Mouse (Mus musculus) induced T-regulatory cell, adult 2 months (primary cell): Measurements from ENCODE around the gene Zfp740.
A peak's percentile ranks its signal among the peaks of the same experiment; 100 is the strongest.

Experiments used
- DNase-seq: peaks from one replicate; pipeline ENCODE4 v3.0.0-alpha.2; 2012; ENCODE audit warnings: low read depth

Gene Zfp740

DNA sequence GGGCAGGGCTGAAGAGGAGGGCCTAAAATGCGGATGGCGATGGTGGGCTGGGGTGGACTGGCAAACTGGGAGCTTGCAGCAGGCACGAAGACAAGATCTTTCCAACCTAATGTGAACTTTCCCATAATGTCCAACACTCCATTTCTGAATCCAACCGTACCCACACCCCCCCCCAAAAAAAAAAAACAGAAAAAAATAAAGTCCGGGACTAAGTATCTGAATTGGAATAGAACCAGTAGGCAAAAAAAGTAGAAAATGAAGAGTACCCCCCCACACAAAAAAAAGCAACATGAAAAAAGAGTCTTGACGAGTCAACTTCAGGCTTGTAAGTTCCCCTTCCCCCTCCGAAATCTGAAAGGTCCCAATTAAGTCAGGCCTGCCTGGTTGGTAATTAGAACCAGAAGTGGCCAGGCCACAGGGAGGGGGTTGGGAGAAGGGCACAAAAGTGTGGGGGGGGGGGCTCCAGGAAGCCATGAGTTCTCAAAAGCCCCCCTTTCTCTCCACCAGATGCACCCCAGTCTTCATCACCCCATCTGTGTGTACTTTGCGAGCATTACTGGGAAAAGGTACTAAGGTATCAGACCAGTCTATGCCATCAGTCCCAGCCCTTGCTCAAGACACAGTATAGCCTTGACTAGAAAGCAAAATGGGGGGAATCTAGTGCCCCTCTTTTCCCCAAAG lies 45.2 kb downstream of the Zfp740 start:
- no peak for DNase-seq

DNA sequence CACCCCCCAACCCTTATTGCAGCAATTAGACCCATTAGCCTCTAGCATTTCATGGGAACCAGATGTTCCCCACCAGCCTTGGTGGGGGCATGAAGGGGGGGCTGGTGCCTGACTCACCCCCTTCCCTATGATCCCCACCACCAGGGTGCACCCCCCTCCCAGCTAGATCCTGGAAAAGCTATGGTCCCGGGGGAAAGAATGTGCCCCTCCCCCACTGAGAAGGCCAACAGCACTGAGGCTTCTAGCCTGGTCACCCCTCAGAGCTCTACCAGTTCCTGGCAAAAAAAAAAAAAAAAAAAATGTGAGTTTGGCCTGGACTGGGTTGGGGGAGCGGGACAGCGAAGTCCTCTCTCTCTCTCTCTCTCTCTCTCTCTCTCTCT lies 45.8 kb downstream of the Zfp740 start:
- DNase-seq = no peak

DNA sequence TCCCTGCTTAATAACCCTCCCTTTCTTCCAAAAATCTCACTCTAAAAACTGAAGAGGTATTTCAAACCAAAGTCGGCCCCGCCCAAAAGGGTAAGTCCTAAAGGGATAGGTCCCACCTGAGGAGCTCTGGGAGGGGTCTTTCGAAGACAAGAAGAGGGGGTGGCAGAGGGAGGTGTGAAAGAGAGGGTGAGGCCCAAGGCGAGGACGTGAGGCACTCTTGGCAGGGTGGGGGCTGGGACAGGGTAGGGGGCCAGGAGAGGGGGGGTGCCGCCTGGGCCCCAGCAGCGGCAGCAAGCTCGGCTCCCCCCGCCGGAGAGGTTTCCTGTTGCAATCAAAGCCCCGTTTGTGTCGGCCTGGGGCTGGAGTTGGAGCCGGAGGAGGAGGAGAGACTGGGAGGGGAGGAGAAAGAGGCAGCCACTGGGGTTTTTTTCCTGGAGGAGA lies 46.2 kb downstream of the Zfp740 start:
- no peak for DNase-seq

DNA sequence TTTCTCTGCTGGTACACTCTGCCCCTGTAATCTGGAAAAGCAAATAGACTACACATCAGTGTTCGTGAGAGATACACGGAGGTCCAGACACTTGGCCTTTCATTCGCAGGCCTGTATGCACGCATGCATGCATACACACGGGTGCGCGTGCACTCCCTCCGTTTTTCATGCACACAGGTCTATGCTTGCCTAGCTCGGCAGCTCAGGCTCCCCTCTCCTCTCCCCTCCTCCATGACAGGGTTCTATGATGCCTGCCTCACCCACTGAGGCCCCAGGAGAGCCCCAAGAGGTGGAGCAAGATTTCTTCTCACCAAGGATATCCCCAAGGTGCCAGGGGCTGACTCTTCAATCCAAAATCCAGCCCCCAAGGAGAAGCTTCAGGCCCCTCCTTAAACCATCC lies 46.9 kb downstream of the Zfp740 start:
- DNase-seq = no peak

DNA sequence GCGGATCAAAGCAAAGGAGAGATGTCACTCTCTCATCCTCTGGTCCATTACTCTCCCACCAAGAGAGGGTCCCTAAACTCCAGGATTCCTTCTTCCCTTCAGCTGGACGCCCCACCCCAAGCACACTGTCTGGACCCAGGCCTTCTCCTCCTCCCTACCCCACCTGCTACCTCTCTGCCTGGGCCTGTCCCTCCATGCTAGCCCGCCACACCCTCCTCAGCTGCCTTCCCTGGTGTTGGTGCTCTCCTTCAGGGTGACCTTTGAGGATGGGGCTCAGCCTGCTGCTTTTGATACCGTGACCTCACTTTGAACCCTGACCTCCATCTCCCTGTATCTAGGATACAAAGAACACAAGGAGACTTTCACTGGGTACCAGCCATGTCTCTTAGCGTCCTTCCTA lies 47.5 kb downstream of the Zfp740 start:
- no peak for DNase-seq

DNA sequence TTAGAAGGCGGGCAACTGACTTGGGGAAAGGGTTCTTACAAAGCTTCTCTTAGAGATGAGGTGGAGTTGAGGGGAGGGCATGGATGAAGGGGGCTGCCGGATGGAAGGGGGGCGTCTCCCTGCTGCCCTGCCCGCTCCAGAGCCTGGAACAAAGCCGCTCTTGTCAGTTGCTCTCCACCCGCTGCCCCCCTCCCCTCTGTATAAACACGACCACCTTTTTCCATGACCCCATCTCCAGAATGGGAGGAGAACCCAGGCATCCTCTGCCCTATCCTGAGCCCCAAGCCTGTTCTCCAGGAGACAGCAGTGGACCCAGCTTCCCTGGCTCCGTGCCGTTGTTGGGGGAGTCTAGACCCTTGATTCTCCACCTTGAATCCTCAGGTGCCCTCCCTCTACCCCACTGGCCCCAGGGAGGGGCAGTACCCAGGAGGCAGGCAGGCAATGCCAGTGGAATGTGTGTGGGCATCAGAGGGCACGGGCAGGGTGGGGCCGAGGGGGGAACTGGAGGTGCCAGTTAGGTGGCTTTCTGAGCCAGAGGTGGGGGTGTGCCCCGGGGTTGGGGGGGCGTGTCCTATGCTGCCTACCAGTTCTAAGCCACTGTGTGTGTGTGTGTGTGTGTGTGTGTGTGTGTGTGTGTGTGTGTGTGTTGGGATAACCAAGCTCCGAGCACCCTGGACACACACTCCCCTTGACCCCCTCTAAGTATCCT lies 52.7 kb downstream of the Zfp740 start:
- no peak for DNase-seq

DNA sequence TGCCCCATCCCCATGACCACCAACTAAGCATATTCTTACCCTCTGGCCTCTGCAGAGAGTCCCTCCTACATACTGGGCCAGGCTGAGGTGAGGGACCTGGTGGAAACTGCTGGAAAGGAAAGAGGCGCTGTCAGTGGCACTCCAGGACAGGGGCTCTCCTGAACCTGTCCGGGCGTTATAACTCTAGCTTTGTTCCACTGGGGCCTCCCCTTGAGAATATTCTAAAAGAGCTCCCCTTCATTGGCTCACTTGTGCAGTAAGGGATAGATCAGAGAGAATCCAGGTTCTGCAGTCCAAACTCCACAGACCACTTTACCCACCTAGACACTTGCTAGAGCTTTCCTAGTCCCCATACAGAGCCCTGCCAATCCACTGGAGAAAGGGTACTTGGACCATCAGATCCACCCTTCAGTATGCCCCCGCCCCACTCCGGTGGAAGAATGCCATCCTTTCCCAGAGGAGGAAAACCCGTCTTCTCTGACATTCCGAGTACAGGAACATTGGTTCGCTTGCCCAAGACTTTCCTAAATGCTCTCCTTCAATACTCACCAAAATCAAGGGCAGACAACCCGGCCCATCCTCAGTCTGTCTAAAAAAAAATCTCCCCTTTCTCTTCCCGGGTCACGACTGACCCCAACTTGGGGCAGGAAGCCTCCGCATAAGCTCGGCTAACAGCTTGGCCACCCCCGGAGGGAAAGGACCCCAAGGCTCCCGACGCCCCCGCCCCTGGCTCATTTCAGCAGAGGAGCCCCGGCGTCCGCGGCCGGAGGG lies 53.6 kb downstream of the Zfp740 start:
- DNase-seq = no peak

DNA sequence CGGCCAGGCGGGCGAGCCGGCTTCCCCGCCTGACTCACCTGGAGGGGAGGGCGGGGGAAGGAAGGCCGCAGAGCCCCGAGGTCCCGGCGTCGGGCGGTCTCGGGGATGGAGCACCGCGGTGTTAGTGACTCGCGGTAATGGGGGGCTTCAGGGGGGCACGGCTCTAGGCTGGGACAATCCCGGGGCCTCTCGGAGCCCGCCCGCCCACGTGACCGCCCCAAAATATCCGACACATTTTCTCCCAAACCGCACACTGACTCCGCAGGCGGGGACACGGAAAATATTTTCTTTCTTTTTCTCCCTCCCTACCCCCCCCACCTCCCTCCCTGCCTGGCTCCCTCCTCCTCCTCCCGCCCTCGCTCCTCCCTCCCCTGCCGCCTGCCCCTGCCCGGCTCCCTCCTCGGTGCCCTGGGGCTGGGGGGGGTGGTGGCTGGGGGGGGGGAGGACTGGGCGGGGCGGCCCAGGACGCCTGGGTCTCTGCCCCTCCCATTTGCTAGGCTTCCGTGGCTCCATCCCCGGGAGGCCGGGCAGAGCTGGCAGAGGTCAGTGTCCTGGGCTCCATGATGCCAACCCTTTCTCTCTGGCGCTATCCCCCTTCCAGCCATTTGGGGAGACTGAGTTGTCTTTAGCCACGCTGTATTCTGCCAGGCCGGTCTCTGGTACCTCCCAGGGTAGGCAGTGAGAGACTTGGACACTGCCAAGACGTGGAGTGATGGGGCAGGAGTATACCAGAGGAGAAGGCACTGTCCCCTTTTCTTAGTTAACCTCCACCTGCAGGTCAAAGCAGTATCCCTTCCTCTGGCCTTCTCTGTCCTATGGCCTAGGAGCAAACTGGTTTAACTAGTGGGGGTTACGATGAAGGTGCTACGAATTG lies 54.4 kb downstream of the Zfp740 start, which contains the start of gene Rarg:
Gene Rarg (minus strand): TSS at position 316 of the 874 bp plus-strand sequence.
- peak; percentile 77 for DNase-seq

DNA sequence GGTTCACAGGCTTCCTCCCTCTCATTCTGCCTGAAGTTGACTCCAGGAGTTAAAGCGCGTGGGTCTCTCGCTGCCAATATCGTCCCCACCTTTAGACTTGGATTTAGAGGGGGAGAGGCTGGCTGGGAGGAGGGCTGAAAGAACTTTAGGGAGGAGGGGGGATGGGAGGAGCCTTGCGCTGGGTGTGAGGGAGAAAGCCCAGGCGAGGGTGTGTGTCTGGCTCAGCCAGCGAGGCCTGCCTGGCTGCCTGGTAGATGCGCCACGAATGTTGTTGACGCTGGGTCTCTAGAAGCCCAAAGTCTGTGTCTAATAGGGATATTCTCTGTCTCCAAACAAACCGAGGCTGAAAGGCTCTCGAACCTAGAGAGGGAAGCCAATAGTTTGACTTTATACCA lies 55.0 kb downstream of the Zfp740 start:
- DNase-seq = no peak

DNA sequence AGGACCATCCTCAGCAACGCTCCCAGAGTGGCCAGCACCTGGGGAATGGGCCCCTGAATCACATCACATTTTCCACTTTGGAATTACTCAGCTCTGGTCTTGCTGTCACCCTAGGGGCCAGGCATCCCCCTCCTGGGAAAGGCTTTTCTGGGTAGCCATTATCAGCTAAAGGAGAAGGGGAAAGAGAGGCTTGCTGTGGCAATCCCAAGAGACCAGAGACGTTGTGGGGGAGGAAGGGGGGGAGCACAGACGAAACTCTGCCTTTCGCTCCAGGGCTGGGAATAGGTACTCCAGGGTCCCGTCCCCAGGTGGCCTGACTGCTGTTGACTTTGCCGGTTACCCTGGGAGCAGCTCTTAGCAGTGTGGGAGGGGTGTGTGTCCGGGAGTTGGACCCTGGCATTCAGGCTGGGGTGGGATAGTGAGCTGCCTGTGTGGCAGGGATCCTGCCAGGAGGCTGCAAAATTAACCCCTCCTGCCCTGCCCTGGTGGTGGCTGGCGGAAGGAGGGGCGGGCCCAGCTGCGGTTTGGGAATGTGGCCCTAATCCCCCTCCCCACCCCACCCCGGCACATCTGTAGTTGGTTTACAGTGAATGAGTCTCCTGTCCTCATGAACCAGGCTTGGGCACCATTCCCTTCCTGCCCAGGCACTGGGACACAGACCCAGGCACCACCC lies 55.7 kb downstream of the Zfp740 start:
- DNase-seq = no peak

DNA sequence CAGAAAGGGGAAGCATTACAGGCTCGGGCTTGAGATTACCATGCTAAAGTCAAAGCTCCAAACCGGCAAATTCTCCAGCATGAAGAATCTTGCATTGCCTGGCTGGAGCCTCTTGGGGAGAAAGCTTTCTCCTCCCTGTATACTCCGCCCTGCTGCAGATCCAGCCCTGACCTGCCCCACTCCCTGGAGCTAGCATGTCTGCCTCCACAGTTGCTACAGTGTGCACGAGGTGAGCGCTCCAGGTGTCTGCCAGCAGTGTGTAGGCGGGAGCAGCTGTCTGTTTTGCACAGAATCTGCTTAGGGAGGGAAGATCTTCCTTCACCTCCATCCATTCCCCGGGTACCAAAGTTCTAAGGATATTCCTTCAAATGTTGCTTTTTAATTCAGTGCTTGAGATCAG lies 59.5 kb downstream of the Zfp740 start:
- no peak for DNase-seq

DNA sequence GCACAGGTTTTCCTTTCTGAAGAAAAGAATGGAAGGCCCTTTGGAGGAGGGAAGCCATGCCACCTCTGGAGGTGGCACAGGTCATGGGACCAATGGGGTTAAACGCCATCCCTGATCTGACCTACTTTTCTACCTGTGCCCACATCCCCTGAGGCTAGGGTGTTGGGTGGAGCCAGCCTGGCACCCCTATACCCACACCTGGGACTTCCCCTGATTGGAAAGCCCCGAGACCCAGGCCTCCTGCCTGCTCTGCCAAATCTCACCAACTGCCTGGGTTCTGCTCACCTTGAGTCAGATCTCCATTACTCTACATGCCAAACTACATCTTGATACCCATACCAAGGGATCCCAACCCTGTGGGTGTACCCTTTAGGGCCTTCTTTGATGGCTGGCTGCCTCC lies 60.0 kb downstream of the Zfp740 start:
- DNase-seq = peak; percentile 87
